Mouse (Mus musculus) hindbrain, embryonic 12.5 days (tissue): ENCODE measurements around the gene Gm20388. TPM values are rescaled to one million over a fixed set of nuclear protein-coding genes. Genes with fewer than 3 reads are reported as not detected.

Experiments
- ATAC-seq: fragments of 200-750 bp; cut with Nextera tagmentation; 2 replicates; pipeline ENCODE4 v1.8.0; 2017; ENCODE audit warnings: moderate TSS enrichment; ENCODE audit not compliant: low FRiP score
- H3K27ac ChIP-seq: fragments of 300-500 bp; sonication (generic); 2 replicates; pipeline ENCODE4 v1.5.1; 2016; ENCODE audit warnings: mild to moderate bottlenecking
- H3K27me3 ChIP-seq: fragments of 300-500 bp; sonication (generic); 2 replicates; pipeline ENCODE4 v1.6.1; 2016; ENCODE audit warnings: mild to moderate bottlenecking
- H3K36me3 ChIP-seq: fragments of 300-500 bp; sonication (generic); 2 replicates; pipeline ENCODE4 v1.6.1; 2016; ENCODE audit warnings: mild to moderate bottlenecking
- H3K4me1 ChIP-seq: fragments of 300-500 bp; sonication (generic); 2 replicates; pipeline ENCODE4 v1.6.1; 2016
- H3K4me2 ChIP-seq: fragments of 300-500 bp; sonication (generic); replicated peaks from 2 replicates; pipeline ENCODE4 v1.6.1; 2016; ENCODE audit warnings: mild to moderate bottlenecking
- H3K4me3 ChIP-seq: fragments of 300-500 bp; sonication (generic); 2 replicates; pipeline ENCODE4 v1.5.1; 2016; ENCODE audit warnings: mild to moderate bottlenecking
- H3K9ac ChIP-seq: fragments of 300-500 bp; sonication (generic); 2 replicates; pipeline ENCODE4 v1.6.1; 2016; ENCODE audit warnings: mild to moderate bottlenecking, moderate library complexity
- H3K9me3 ChIP-seq: fragments of 300-500 bp; sonication (generic); replicated peaks from 2 replicates; pipeline ENCODE4 v1.6.1; 2016; ENCODE audit warnings: mild to moderate bottlenecking
- WGBS: fragments of 180-500 bp; shearing (Covaris S2); methylation state at CpG from one replicate; pipeline ENCODE4 v1.1.7; 2016; 5-methylcytosine and 5-hydroxymethylcytosine counted together
- polyA plus RNA-seq: library from polyadenylated mRNA; unstranded; fragments of >200 nt; fragmentation: Nextera tagmentation; extraction: Ambion mirVana; gene quantifications from 2 replicates; pipeline ENCODE4 v1.2.1, GENCODE M21; 2016

Gm20388 gene
- polyA plus RNA-seq, 1 experiment from 2014 or later, result not detected

- ATAC-seq, result no peak
- Histone ChIP-seq H3K27ac (no peak overlapping the region; the same call in 1 of the 2 replicates), H3K4me2 (no peak overlapping the region), H3K4me3 (no peak overlapping the region), H3K9me3 (peaks cover 3% of the 10 kb centered on the region; the same call in 1 of the 2 replicates), H3K4me1 (peaks cover 20% of the 10 kb centered on the region), H3K36me3 (no peaks in the 10 kb centered on the region), H3K27me3 (no peaks in the 10 kb centered on the region), H3K9ac (no peak overlapping the region)
- 64% methylated on average over 4 of the region's 4 CpGs for WGBS
Measured at GRCm38 (mm10) chr8:121358609-121359008, 1448.0 kb downstream of the Gm20388 start.

- Histone ChIP-seq H3K4me2 (no peak overlapping the region), H3K36me3 (no peaks in the 10 kb centered on the region), H3K4me3 (no peak overlapping the region), H3K9me3 (peaks cover 3% of the 10 kb centered on the region; the same call in 1 of the 2 replicates), H3K27me3 (no peaks in the 10 kb centered on the region), H3K9ac (no peak overlapping the region), H3K4me1 (peaks cover 20% of the 10 kb centered on the region), H3K27ac (no peak overlapping the region; the same call in 1 of the 2 replicates)
- ATAC-seq, result 0 out of 2 replicates have a peak, but pooled peaks have one; percentile 8
- 34% methylated on average over 19 of the region's 20 CpGs for WGBS
Measured at GRCm38 (mm10) chr8:121359131-121359981, 1448.7 kb downstream of the Gm20388 start.

GRCm38 (mm10) chr8:121360001-121360400, 1449.4 kb downstream of the Gm20388 start:
- Histone ChIP-seq H3K4me2 (no peak overlapping the region), H3K4me1 (peaks cover 20% of the 10 kb centered on the region), H3K27ac (no peak overlapping the region), H3K36me3 (no peaks in the 10 kb centered on the region), H3K27me3 (no peaks in the 10 kb centered on the region), H3K9ac (no peak overlapping the region), H3K4me3 (no peak overlapping the region), H3K9me3 (peaks cover 3% of the 10 kb centered on the region; the same call in 1 of the 2 replicates)
- ATAC-seq, result no peak; the same call in 1 of the 2 replicates
- WGBS, result 74% methylated on average over 6 of the region's 6 CpGs

GRCm38 (mm10) chr8:121361166-121361565, 1450.5 kb downstream of the Gm20388 start:
- no peak overlapping the region for H3K4me3 ChIP-seq
- H3K9ac ChIP-seq, result no peak overlapping the region
- peaks cover 20% of the 10 kb centered on the region for H3K4me1 ChIP-seq
- H3K27me3 ChIP-seq, result no peaks in the 10 kb centered on the region
- no peak overlapping the region for H3K4me2 ChIP-seq
- H3K36me3 ChIP-seq, result no peaks in the 10 kb centered on the region
- H3K9me3 ChIP-seq, result peaks cover 3% of the 10 kb centered on the region; the same call in 1 of the 2 replicates
- H3K27ac ChIP-seq, result no peak overlapping the region
- no peak for ATAC-seq
- 63% methylated on average over 8 of the region's 8 CpGs for WGBS

- Histone ChIP-seq H3K27ac (no peak overlapping the region), H3K4me3 (no peak overlapping the region), H3K9me3 (peaks cover 3% of the 10 kb centered on the region; the same call in 1 of the 2 replicates), H3K36me3 (no peaks in the 10 kb centered on the region), H3K4me2 (no peak overlapping the region), H3K4me1 (peaks cover 10% of the 10 kb centered on the region), H3K9ac (no peak overlapping the region), H3K27me3 (no peaks in the 10 kb centered on the region)
- no peak for ATAC-seq
- 88% methylated on average over 6 of the region's 6 CpGs for WGBS
Measured at GRCm38 (mm10) chr8:121364646-121365045, 1454.0 kb downstream of the Gm20388 start.

- H3K27ac ChIP-seq, result no peak overlapping the region
- H3K4me3 ChIP-seq, result no peak overlapping the region
- WGBS, result 85% methylated on average over 3 of the region's 3 CpGs
- no peak overlapping the region for H3K4me2 ChIP-seq
- no peaks in the 10 kb centered on the region for H3K36me3 ChIP-seq
- no peak for ATAC-seq
- no peaks in the 10 kb centered on the region for H3K27me3 ChIP-seq
- peaks cover 6% of the 10 kb centered on the region for H3K4me1 ChIP-seq
- H3K9me3 ChIP-seq, result peaks cover 3% of the 10 kb centered on the region; the same call in 1 of the 2 replicates
- H3K9ac ChIP-seq, result no peak overlapping the region
Measured at GRCm38 (mm10) chr8:121365150-121365549, 1454.5 kb downstream of the Gm20388 start.

- H3K27me3 ChIP-seq, result no peaks in the 10 kb centered on the region
- no peak overlapping the region for H3K4me3 ChIP-seq
- H3K27ac ChIP-seq, result no peak overlapping the region
- no peaks in the 10 kb centered on the region for H3K4me1 ChIP-seq
- no peaks in the 10 kb centered on the region for H3K36me3 ChIP-seq
- no peak overlapping the region for H3K9ac ChIP-seq
- no peak for ATAC-seq
- no peak overlapping the region for H3K4me2 ChIP-seq
- WGBS, result 92% methylated on average over 12 of the region's 12 CpGs
- peaks cover 3% of the 10 kb centered on the region; the same call in 1 of the 2 replicates for H3K9me3 ChIP-seq
Measured at GRCm38 (mm10) chr8:121366655-121367054, 1456.0 kb downstream of the Gm20388 start.

GRCm38 (mm10) chr8:121368799-121369198, 1458.2 kb downstream of the Gm20388 start:
- ATAC-seq, result no peak
- no peak overlapping the region for H3K4me3 ChIP-seq
- no peaks in the 10 kb centered on the region for H3K36me3 ChIP-seq
- H3K27me3 ChIP-seq, result no peaks in the 10 kb centered on the region
- no peak overlapping the region for H3K9ac ChIP-seq
- H3K4me2 ChIP-seq, result no peak overlapping the region
- no peak overlapping the region for H3K27ac ChIP-seq
- H3K9me3 ChIP-seq, result no peaks in the 10 kb centered on the region
- no peaks in the 10 kb centered on the region; the same call in 1 of the 2 replicates for H3K4me1 ChIP-seq
- WGBS, result 46% methylated on average over 11 of the region's 11 CpGs

GRCm38 (mm10) chr8:121369378-121369777, 1458.7 kb downstream of the Gm20388 start:
- no peaks in the 10 kb centered on the region for H3K9me3 ChIP-seq
- H3K4me3 ChIP-seq, result no peak overlapping the region
- no peak overlapping the region for H3K27ac ChIP-seq
- H3K4me2 ChIP-seq, result no peak overlapping the region
- H3K27me3 ChIP-seq, result no peaks in the 10 kb centered on the region
- 85% methylated on average over 11 of the region's 11 CpGs for WGBS
- no peak overlapping the region for H3K9ac ChIP-seq
- no peak for ATAC-seq
- H3K4me1 ChIP-seq, result no peaks in the 10 kb centered on the region; the same call in 1 of the 2 replicates
- H3K36me3 ChIP-seq, result no peaks in the 10 kb centered on the region

GRCm38 (mm10) chr8:121371287-121371686, 1460.6 kb downstream of the Gm20388 start:
- H3K9ac ChIP-seq, result no peak overlapping the region
- H3K27me3 ChIP-seq, result no peaks in the 10 kb centered on the region
- H3K27ac ChIP-seq, result no peak overlapping the region
- no peaks in the 10 kb centered on the region for H3K36me3 ChIP-seq
- no peak overlapping the region for H3K4me2 ChIP-seq
- no peaks in the 10 kb centered on the region for H3K9me3 ChIP-seq
- peaks cover 5% of the 10 kb centered on the region for H3K4me1 ChIP-seq
- no peak overlapping the region for H3K4me3 ChIP-seq
- no peak for ATAC-seq
- 43% methylated on average over 9 of the region's 9 CpGs for WGBS

- no peak overlapping the region for H3K4me2 ChIP-seq
- peaks cover 8% of the 10 kb centered on the region for H3K4me1 ChIP-seq
- H3K9ac ChIP-seq, result no peak overlapping the region
- H3K36me3 ChIP-seq, result no peaks in the 10 kb centered on the region
- 85% methylated on average over 25 of the region's 25 CpGs for WGBS
- no peak overlapping the region for H3K27ac ChIP-seq
- H3K4me3 ChIP-seq, result no peak overlapping the region
- ATAC-seq, result no peak
- no peaks in the 10 kb centered on the region for H3K9me3 ChIP-seq
- H3K27me3 ChIP-seq, result no peaks in the 10 kb centered on the region
Measured at GRCm38 (mm10) chr8:121371911-121372638, 1461.4 kb downstream of the Gm20388 start.

GRCm38 (mm10) chr8:121372639-121372986, 1462.0 kb downstream of the Gm20388 start:
- no peaks in the 10 kb centered on the region for H3K9me3 ChIP-seq
- no peak overlapping the region for H3K9ac ChIP-seq
- no peak overlapping the region for H3K4me2 ChIP-seq
- H3K4me3 ChIP-seq, result no peak overlapping the region
- WGBS, result 78% methylated on average over 10 of the region's 10 CpGs
- H3K36me3 ChIP-seq, result no peaks in the 10 kb centered on the region
- peaks cover 13% of the 10 kb centered on the region for H3K4me1 ChIP-seq
- ATAC-seq, result no peak
- no peak overlapping the region for H3K27ac ChIP-seq
- no peaks in the 10 kb centered on the region for H3K27me3 ChIP-seq
